Mouse (Mus musculus) left cerebral cortex, adult 9 months (tissue): Measurements from ENCODE around the gene Cyp4b1.
"Not testable (repeated sequence)": the region's sequence is repeated elsewhere in the genome, so short reads cannot be mapped to it uniquely, and the experiment has no call there.

Experiments used
- DNase-seq, 2 experiments: peaks; one replicate each; pipeline ENCODE4 v3.0.0; 2022; ENCODE audit warnings: low spot score in 2 of 2

Gene Cyp4b1

DNA sequence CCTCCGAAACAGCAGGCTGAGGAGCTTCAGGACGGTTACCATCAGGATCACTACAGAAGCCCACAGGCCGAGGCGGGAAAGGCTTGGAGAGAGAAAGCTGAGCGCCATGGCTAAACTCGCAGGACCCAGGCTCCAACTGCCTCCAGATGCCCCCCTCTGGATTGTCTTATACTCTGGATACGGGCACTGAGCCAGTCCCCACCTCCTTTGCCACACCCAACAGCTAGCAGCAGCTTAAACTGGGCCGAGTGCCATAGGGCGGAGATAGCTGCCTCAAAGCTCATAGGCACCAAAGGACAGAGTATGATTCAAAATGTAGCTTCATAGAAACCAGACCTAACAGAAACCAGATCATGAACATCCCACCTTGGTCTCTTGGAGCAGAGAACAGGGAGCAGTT lies at the start of gene Cyp4b1:
Gene Cyp4b1, minus strand, starts transcription at position 144 of the 400 bp plus-strand sequence.
- DNase-seq = no peak

DNA sequence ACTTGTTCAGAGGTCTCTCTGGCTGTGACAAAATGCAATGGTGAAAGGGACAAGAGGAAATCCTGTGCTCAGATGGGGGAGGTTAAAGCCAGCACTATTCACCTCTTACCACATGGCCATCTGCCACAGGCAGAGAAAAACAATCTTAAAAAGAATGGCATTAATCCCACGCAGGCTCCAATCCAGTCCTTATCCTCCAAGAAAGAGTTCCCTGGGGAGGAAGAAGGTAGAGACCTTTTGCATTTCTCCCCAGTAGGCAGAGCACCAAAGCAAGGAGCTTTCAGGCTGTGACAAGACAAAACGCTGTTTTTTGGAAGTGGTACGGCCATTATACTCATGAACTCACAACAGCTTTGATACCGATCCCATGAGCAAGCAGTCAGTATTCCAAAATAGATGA lies 38.8 kb upstream of the Cyp4b1 start:
- no peak for DNase-seq

DNA sequence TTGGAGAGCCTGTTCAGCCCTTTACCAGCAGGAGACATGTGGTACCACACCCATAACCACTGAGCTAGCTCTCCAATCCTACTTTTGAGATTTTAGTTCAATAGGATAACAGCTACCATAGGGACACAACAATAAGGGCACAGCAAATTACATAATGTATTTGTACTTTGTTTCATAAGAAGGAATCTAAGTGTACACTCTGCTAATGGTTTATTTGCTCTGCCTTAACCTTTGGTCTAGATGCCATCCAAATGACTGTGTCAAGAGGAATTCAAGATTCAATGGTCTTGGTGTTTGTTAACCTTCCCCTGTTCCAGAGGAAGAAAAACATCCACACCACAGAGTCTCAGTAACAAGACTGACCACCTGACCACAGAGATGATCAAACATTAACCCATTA lies 11.7 kb upstream of the Cyp4b1 start:
- no peak for DNase-seq

DNA sequence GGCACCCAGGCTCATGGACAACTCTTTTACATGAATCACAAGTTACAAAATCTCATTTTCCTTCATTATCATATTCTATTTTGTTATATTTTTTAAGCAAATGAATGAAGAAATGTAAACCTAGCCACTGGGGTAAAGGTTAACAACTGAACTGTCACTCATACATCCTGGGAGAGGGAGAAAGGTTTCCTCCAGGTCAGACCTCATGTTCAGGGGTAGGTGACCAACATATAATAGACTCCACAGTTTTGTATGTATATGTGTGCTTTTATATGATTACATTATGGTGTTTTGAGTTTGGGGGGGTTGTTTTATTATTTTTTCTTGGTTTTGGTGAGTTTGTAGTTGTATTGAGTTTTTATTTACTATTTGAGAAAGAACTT lies 10.3 kb upstream of the Cyp4b1 start:
- no peak for DNase-seq

DNA sequence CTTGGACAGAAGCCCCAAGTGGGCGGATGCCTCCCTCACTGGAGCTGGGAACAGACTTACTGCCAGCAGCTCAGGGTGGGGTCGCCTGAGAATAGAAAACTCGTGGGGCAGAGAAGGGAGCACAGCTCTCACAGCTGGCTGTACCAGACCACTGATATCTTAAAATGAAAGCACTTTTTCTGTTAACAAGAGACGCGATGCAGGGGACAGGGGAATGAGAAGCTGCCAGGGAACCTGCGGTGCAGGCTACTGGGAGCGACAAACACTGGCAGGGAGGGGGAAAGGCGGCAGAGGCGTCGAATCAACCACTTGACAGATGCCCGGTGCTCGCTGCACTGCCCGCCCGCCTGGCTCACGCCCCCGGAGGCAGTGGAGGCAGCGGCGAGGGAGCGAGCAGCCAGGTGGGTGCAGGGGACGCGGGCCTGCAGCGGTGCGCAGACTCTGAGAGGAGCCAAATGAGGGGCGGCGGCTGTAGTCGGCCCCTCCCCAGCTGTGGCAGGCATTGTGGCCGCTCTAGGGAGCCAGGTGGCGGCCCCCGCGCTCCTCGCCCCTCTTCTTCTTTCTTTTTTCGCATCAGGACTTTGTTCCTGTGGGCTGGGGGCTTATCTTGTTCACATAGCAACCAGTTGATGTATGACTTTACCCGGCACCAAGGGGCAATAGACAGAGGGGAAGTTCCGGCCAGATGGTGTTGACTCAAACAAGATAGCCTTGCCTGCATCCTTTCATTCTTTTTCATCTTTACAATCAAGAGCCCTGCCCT lies 9.8 kb upstream of the Cyp4b1 start:
- DNase-seq = peak in 1 of 2 experiments; percentile 22

DNA sequence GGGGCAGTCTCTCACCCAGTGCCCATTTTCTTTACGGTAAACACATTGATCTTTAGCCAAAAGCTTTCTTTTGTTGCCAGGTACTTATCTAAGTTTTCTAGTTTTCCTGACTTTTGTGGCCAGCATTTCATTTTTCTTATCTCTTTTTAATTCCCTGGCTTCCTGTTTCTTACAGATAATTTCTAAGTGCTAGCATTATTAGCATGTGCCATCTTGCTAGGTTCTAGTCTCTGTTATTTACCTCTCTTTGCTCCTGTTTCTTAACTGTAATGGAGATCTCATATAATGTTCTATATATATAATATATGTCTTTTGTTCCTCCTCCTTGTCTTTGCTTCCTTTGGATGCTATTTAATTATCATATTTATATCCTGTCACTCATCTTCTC lies 9.0 kb upstream of the Cyp4b1 start:
- DNase-seq = not testable (repeated sequence)

DNA sequence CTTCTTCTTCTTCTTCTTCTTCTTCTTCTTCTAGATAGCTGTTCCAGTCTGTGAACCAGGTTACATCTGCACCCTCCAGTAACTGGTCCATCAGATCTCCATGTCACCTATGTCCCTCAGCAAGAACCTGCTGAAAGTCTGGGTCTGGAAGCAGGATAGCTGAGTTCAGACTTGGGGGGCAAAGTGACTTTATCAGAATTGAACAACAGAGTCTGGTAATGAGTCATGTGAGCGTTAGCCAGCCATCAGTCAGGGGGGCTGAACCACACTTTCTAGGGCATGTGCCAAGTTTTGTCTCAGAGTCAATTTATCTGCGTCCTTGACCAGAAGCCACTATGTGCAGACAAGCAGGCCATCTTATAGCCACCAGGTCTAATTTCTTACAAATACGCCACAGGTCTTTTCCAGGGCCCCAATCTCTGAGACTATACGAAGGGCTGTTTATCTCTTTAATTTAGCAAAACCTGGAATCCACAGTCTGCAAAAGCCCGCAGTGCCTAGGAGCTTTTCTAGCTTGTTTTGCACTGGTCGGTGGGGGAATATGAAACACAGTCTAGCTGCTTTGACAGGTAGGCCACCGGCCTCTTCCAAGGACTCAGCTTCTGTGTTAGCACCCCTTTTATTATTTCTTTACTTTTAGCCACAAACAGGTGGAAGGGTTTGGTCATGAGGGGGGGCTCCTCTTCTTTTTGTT lies 8.5 kb upstream of the Cyp4b1 start:
- not testable (repeated sequence) for DNase-seq

DNA sequence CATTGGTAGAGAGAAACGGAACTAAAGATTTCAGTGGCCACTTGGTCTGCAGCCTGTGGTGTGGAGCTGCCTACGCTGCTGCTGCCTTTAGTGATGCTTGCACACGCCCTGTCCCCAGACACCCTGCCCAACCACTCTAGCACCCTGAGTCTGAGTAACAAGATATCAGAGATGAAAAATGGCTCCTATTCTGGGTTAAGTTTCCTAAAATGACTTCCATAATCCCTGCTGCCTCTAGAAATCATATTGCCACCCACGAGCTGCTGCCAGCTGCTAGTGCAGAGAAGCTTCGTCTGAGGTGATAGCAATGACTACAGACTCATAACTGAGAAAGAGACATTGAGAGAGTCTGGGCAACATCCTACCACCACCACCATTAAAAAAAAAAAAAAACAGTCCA lies 3.3 kb upstream of the Cyp4b1 start:
- peak; percentile 32 to 65 for DNase-seq

DNA sequence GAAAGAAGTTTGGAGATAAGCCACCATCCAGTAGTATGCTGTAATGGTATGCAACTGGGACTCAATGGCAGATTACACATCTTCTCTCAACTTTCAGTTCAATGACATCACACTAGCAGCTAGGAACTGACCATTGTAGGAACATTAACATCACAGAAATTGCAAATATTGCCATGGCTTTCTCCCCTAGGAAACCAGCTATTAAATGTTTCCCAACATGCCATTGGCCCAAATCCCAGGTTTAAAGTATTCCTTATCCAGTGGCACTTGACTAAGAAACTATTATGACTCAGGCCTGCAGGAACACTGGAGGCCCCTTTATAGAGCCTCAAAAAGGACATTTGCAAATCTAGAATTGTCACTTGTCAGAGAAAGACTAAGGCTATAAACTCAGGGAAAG lies 1.8 kb upstream of the Cyp4b1 start:
- no peak for DNase-seq

DNA sequence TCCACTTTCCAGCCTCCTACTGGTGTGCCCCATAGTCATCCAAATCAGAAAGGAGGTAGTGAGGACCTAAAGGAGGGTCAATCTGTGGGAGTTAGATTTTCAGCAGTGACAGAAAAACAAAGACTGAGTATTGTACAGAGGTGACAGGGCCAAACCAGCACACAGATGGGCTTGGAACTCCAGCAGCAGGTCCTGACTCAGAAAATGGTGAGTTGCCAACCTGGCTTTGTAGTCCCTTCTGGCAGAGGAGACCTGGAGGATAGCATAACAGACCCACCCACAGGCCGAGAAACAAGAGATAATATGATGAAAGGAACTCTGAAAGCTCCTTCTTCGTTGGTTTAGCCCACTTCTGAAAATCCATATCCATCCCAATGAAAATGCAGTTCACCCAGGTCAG lies 1.2 kb upstream of the Cyp4b1 start:
- no peak for DNase-seq

DNA sequence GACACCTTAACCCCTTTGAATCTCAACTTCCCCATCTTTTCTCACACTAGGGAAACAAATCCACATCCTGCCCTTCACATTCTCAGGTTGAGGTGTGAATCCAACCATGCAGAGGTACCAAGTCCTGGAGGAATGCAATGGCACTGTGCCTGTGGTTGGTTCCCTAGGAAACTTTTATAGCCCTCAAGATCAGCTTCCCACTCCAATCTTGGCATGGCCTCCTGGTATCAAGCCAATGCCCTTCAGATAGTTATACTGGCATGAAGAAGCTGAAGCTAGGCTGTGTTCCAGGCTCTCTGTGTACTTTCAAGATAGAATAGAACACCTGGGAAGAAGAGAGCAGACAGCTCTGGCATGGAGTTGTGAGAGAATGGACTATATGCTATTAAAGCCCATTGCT lies 2.2 kb downstream of the Cyp4b1 start:
- DNase-seq = no peak

DNA sequence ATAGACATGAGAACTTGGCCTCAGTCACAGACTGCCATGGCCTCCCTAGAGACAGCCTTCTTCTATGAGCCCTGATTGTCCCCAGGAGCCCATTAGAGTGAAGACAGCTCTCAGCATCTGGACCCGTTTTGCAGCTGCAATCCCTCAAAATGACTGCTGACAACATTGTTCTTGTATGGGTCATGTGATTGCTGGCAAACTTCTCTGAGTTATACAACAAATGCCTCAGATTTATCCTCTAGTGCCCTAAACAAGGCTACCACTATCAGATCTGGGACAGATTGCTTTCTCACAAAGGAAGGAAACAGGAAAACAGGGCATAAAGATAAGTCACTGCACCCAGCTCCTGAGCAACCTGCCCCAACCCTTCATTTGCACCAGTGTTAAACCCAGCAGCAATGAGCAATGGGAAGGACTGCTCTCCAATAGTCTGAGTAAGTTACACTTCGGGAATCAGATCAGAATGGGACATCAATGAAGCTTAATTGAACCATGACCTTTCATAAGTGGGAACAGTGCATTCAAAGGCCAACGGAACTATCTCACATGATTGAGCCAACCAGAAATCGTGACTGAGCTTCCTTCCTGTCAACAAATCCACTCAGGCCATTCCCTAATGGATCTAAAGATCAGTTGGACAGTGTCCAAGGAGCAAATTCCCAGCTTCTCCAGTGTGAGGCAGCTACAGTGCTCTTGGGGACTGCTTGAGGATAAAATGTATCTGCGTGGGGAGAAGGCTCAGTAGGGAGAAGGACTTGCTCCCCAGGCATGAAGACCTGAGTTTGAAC lies 4.4 kb downstream of the Cyp4b1 start:
- DNase-seq = no peak

DNA sequence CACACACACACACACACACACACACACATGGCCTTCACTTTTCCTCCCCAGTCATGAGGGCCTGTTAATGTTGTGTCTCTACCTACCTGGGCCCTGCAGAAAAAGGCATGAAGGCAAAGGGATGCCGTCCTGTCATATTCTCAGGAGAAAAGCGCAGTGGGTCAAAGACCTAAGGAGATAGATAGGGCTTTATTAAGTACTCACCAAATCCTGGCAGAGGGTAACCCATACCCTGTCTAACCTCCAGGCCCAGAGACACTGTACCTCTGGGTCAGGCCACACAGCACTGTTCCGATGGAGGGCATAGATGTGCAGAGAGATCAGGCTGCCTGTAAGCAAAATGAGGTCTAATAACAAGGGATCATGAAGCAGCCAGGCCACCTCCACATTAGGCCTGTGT lies 22.0 kb downstream of the Cyp4b1 start:
- DNase-seq = not testable (repeated sequence)

DNA sequence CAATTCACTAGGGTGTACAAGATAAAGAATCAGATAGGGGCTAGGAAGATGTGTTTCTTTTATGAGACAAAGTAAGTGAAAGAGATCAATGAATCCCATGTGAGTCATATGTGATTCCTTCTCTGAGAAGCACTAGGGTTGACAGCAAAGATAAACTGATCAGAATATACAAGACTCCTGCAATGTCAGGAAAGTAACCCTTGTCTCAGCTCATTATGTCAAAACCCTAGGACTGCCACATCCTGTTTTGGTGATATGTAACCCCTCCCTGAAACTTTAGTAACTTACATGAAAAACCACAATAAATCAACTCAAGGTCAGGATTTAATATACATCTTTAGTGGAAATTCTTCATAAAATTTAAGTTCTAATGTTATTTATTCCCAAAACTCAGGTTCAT lies 33.5 kb downstream of the Cyp4b1 start:
- DNase-seq = no peak

DNA sequence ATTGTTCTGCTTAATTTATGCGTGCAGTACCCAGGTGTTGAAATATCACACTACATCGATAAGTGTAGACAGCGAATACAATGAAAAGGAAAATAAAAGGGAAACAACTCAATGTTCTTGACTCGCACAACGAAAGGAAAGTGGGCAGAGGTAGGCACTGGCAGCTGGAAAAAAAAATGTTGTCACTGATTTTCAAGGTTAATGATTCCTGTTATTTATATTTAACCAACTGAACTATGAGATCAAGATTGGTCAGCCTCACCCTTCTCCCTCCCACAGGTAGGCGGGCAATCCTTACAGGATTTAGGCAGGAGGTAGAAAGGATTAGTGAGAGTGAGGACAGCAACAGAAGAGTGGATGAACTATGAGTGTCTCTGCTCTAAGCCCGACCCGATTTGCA lies 46.9 kb downstream of the Cyp4b1 start, which contains the start of gene Cyp4a32:
Gene Cyp4a32, plus strand, starts transcription at position 359 of the 400 bp plus-strand sequence.
- not testable (repeated sequence) for DNase-seq

DNA sequence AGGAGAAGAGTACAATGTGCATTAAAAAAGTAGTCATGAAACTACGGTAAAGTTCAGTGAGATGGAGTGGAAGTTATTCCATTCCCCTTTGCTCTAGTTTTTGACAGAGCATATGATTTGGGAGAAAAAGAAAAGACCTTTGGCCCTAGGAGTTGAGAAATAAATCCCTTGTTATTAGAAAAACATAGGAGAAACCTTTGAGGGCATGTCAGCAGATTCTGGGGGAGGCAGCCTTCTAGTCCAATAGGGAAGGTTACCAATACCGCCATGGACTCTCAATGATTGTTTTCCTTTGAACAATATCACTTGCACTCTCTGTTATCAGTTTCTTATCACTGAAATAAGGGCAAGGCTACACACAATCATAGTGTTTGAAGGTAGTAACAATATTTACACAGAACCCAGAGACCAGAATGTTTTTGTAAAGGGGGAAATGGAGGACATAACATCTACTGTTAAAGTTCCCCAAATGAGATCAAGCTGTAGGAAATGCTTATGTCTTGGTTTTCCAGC lies 50.6 kb downstream of the Cyp4b1 start:
- DNase-seq = no peak

DNA sequence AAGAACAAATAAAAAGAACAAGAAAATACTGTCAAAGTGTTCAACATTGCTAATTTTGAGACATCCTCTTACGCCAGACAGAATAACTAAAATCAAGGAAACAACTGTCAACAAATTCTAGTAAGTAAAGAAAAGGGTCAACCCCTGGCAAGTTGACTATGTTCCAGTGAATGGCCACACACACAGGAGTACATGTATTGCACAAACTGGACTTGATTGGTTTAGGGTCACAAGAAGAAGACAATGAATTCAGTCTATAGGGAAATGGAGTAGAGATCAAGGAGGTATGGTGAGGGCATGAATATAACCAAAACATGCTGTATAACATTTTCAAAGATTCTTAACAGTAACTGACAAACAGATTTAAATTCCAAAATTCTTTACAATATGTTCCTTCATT lies 51.2 kb downstream of the Cyp4b1 start:
- DNase-seq = no peak

DNA sequence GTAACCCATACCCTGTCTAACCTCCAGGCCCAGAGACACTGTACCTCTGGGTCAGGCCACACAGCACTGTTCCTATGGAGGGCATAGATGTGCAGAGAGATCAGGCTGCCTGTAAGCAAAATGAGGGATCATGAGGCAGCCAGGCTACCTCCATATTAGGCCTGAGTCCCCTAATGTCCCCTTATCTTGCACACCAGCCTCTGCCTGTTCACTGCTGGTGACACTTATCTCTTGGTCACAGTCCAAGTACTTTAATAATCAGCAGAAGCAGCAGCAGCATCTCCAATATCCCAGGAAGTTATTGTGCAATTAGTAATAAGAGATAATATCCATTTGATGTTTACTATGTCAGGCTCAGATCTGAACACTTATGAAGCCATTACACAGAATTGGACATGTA lies 64.5 kb downstream of the Cyp4b1 start:
- no peak for DNase-seq

DNA sequence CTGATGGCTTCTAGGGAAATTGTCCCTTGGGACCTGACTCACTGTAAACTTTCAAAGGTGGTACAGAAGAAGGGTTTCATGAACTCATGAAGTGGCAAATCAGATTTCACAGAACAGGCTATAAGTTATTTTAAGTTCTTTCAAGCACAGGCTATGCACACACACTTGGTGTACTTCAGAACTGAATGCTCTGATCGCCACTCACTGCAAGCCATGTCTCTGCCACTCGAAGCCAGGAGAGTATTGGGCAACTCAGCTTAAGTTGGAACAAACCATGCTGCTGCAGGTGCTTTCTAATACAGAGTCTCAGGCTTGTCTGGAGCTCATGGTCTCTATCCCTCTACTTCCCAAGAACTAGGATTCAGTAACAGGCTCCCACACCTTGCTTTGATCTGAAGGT lies 71.7 kb downstream of the Cyp4b1 start:
- DNase-seq = no peak

DNA sequence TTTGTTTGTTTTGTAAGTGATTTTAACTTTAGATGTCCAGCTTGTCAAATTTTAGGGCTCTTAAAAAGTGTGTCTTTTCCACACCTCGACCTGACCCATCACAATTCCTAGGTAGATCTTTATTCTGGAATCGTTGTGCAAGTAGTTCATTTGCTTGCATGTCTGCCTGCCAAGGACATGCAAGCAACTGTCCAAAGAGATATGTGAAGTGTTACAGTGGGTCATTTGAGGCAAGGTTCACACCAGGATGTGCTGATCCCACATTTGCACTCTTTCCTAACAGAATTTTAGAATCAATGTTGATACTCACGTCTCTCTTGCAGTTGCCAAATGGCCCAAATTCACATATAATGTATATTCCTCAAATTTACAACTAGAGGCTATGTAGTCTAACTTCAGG lies 72.3 kb downstream of the Cyp4b1 start:
- DNase-seq = no peak
